Mouse (Mus musculus): ENCODE measurements around the gene Cd151.
"Not testable (repeated sequence)": the region's sequence is repeated elsewhere in the genome, so short reads cannot be mapped to it uniquely, and the experiment has no call there.

The Cd151 gene

GRCm38 (mm10) chr7:141435856-141436522 is 31.2 kb upstream of the Cd151 start:
- no peak for DNase-seq (ENCODE audit: extremely low spot score, low spot score)

- no peak for DNase-seq (ENCODE audit: extremely low spot score, low spot score)
These were observed 30.7 kb upstream of the Cd151 start for GRCm38 (mm10) chr7:141436523-141436892.

- DNase-seq (ENCODE audit: extremely low spot score, low spot score), result peak; percentile 88
These were observed 29.7 kb upstream of the Cd151 start, which contains the start of gene Slc25a22 for GRCm38 (mm10) chr7:141437178-141438120. Gene Slc25a22, minus strand, starts transcription at chr7:141437892.

DNA sequence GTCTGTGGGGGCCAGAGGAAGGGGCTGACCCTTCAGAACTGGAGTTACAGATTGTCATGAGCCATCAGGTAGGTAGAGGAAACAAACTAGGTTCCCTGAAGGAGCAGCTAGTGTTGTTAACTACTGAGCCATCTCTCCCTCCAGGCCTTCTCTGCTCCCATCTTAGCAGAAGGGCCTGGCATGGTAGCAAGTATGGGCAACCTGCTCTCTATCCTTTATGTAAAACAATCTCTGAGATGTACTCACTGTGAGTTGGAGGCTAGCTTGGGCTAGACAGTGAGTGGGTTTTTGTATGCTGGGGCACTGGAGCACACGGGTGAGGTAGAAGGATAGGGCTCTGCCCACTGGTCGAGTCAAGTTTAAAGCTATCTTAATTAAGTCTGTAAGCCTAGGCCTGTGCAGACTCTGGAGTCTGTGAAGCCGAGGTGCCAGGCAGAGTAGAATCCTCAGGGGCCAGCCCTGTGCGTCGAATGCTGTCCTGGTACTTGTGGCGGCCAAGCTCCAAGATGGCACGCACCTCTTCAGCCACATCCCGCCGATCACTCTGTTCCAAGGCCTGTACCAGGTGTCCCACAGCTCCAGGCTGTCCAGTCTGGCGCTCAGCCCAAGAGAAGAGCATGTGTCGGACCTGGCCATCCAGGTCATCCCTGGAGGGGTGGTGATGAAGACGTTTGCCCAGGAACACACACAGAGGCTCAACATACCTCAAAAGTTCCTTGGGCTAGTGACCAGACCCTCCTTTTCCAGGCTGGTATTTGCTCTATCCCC is 28.8 kb upstream of the Cd151 start:
- no peak for DNase-seq (ENCODE audit: extremely low spot score, low spot score)

DNA sequence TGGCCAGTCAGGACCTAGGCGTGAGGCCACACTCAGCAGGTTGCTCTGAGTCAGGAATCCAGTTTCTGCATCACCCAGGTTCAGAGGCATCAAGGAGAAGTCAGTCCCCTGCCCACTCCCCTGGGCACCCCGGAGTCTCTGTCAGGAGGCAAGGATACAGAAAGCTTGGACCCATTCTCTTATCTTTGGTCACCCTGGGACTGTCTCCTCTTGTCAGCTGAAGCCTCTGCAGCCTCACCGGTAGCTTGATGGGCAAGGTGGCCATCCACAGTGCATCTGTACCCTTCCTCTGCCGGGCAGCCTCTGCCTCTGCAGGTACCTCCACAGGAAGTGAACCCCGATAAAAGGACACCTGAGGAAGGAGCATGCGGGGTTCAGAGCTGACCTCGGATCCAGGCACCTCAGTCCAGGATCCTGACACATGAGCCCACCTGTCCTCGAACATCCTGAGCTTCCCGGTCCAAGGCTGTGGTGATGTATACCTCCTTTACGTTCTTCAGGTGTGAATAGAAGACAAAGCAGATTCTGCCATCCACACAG is 28.0 kb upstream of the Cd151 start:
- no peak for DNase-seq (ENCODE audit: extremely low spot score, low spot score)

GRCm38 (mm10) chr7:141439811-141440210 is 27.4 kb upstream of the Cd151 start:
- DNase-seq (ENCODE audit: extremely low spot score, low spot score), result no peak

- no peak for DNase-seq (ENCODE audit: extremely low spot score, low spot score)
These were observed 26.6 kb upstream of the Cd151 start for GRCm38 (mm10) chr7:141440613-141441012.

DNA sequence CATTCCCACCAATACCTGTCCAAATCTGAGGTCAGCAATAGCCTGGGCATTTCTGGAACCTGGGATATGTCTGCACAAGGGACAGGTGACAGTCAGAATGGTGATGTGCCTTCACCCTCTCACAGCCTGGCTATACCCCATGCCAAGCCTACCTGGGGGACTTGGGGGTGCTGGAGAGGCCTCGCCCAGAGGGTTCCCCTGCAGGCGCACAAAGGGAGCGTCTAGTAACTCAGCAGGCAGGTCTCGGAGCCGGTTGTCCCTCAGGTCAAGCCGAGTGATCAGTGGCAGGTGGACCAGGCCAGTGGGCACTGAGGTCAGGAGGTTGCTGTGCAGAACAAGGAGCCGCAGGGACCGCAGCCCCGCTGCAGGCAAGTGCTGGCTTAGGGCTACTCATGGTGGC is 25.7 kb upstream of the Cd151 start:
- DNase-seq (ENCODE audit: extremely low spot score, low spot score), result no peak

DNA sequence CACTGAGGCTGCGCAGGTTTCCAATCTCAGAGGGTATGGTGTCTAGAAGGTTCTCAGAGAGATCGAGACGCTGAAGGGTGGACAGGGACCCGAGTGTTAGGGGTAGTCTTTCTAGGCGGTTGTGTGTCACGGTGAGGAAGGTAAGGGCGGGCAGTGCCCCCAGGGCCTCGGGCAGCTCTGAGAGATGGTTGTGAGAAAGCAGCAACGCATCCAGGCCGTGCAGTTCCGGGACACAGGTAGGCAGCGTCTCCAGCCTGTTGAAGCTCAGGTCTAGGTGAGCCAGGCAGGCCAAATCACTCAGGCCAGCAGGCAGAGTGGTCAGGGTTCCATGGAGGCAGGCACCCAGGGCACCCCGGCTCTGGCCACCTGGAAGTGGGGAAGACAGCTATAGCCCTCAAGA is 25.0 kb upstream of the Cd151 start:
- no peak for DNase-seq (ENCODE audit: extremely low spot score, low spot score)

DNA sequence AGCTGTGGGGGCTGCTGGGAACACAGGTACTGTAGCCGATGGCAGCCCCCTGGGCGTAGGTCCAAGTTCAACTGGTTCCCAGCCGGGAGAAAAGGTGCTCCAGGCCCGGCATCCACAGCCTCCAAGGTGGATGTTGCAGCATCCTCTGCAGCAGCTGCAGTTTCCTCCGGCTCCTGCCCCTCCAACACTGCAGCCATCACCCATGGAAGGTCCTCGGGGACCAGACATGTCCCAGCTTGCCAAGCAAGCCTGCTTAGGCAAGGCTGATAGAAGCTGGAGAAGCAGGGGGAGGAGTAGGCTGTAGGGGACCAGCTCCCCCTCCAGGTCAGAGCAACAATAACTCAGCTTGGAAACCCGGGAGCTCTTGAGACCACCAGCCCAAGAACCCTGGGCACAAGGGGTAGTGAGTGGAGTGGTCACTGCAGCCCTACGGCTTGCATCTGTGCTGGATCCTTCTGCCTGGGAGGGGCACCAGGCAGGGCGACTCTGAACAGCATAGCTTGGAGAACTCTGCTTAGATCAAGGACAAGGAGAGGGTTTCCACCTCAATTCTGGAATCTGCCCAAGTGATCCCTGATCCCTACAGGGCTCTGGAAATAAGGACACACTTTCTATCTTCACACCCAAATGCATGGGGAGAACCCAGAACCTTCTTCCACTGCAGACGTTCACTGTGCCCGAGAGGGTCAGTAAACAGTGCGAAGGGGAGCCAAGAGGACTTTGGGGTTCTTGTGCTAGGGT is 23.9 kb upstream of the Cd151 start:
- DNase-seq (ENCODE audit: extremely low spot score, low spot score), result peak; percentile 70

DNA sequence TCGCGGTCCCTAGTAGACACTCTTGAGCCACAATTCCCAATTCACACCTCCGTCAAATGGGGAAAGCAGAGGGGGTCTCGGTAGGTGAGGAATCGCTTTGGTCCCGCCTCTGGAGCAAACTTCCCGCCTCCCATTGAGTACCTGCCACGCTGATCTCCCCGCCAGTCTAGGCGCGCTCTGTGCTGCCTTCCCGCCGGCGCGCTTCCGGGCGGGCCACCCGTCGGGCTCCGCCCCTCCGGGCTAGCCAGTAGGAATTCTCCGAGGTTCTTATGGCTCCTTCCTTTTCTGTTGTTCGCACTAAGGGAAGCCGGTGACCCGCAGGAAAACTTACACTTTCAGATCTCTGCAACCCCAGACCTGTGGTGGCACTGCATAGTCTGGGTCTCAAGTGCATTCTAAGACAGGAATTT is 23.4 kb upstream of the Cd151 start, which contains the start of gene Pidd1:
Gene Pidd1 (minus strand): TSS at position 198 of the 410 bp plus-strand sequence.
- DNase-seq (ENCODE audit: extremely low spot score, low spot score), result no peak

- DNase-seq (ENCODE audit: extremely low spot score, low spot score), result not testable (repeated sequence)
These were observed 20.8 kb upstream of the Cd151 start for GRCm38 (mm10) chr7:141446374-141446773.

- DNase-seq (ENCODE audit: extremely low spot score, low spot score), result peak; percentile 94
These were observed 19.8 kb upstream of the Cd151 start, which contains the start of gene Rplp2 for GRCm38 (mm10) chr7:141447110-141447991. Gene Rplp2, plus strand, starts transcription at chr7:141447370.

GRCm38 (mm10) chr7:141451928-141452327 is 15.3 kb upstream of the Cd151 start:
- DNase-seq (ENCODE audit: extremely low spot score, low spot score), result no peak

GRCm38 (mm10) chr7:141453636-141454035 is 13.6 kb upstream of the Cd151 start:
- DNase-seq (ENCODE audit: extremely low spot score, low spot score), result no peak

DNA sequence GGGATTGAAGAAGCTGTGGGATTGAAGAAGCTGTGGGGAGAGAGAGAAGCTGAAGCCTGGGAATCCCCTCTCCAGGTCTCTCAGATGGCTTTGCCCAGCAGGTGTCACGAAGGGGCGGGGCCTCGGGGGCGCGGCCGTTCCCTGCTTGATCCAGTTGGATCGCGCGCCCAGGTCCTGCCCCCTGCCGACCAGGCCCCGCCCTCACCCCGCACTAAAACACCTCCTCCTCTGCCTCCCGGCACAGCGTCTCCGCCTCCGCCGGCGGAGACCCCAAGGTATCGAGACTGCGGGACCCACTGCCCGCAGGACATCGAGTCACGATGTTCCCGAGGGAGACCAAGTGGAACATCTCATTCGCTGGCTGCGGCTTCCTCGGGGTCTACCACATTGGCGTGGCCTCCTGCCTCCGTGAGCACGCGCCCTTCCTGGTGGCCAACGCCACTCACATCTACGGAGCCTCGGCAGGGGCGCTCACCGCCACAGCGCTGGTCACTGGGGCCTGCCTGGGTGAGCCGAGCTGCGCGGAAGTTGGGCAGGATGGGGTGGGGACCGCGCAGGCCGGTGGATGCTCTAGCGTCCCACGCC is 12.1 kb upstream of the Cd151 start, which contains the start of gene Pnpla2:
Gene Pnpla2 (plus strand): TSS at position 232 of the 585 bp plus-strand sequence.
- DNase-seq (ENCODE audit: extremely low spot score, low spot score), result peak; percentile 88

DNA sequence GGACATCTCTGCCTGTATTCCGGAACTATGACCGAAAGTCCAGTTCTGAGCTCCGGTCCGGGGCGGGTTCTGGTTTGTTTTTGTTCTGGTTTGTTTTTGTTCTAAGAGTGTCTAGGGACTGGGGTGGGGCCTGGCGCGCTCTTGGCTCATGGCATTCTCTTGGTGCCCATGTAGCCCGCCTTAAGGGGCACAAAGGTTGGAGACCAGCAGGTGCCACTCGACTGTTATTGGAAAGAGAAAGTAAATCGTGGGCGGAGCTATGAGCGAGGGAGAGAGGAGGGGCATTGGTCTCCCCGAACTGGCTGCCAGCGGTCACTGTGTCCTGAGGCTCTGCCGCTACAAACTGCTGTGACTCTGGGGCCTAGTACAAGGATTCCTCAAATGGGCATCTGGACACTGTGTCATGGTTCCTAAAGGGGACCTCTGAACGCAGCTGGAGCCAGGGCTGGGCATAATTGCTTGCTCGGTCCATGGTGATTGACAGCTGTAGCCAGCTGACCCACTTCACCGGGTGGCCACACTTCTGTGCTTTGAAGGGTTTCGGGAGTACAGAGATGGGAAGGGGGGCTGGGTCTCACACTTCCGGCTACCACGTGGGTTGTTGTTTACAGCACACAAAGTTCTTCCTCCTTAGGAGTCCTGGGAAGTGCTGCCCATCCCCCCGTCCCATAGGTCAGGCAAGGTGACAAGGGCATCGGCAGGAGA is 11.4 kb upstream of the Cd151 start:
- peak; percentile 39 for DNase-seq (ENCODE audit: extremely low spot score, low spot score)

DNA sequence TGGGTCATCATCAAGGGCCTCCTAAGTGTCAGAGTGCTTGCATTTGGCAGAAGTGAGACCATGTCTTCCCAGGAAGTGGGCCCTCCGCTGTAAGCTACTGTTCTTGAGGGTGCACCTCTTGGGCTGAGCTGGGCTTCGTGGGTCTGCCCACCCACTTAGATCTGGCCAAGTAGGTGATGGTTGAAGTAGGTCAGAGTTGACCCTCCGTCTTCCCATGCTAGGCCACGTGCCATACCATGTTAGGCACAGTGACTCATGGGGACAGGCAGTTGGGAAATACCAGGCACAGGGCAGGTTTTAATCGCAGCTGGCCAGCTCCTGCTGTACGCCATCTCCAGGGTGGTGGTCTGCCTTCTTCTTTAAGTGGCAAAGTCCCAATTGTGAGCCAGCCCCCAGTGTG is 10.5 kb upstream of the Cd151 start:
- no peak for DNase-seq (ENCODE audit: extremely low spot score, low spot score)

All from neural tube, embryonic 10.5 days (tissue).